Mouse (Mus musculus) naive thymus-derived CD4-positive, alpha-beta T cell, adult 2 months (primary cell): ENCODE data around the gene Dgkd.
A peak's percentile ranks its signal among the peaks of the same experiment; 100 is the strongest.

Source experiments
- DNase-seq: peaks from one replicate; pipeline ENCODE4 v3.0.0-alpha.2; 2011; ENCODE audit warnings: low read depth

Dgkd gene

DNA sequence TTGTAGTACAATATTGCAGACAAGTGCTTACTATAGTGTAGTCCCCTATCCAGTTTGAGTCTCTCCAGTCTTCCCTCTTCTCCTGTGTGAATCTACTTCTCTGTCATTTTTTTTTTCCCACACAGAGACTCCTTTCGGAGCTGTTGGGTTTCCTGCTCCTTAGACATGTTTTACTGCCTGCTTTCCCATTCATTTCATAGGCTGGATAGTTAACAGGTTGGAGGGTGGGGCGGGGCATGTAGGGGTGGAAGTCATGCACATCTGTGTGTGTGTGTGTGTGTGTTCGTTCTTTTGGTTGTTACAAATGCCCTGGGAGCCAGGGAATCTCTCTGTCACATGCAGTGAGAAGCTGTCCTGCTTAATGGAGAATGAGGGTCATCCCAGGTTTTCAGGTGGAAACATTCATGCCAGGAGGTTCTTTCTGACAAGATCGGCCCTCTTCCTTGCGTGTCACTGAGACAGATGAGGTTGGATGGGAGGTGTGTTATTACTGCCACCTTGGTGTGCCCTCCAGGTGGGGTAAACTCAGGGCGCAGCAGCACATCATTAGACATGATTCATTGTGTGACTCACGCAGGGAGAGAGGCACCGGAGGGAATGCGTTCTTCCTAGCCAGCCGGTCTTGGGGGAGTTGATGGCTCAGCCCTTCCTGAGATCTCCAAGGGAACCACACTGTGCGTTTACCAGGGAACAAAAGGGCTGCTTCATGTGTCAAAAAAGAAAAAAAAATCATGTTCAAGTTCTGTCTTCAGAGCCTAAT lies 4.7 kb upstream of the Dgkd start:
- peak; percentile 18 for DNase-seq

DNA sequence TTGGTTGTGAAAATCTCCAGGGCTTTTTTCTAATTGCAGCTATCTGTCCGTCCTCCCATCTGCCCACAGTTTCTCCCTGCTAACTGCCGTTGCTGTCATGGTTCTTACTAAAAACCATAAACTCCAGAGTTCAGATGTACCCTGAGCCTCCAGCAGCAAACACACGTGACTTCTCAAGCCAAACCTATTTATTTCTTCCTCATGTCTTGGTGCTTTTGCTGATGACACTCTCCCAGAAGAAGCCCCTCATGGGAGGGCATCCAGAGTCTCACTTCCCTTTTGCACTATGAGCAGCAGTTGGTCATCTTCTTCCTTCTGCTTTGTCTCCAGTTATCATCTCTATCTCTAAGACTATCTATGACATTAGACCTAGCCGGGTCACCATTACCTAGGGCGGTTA lies 3.8 kb upstream of the Dgkd start:
- DNase-seq = no peak

DNA sequence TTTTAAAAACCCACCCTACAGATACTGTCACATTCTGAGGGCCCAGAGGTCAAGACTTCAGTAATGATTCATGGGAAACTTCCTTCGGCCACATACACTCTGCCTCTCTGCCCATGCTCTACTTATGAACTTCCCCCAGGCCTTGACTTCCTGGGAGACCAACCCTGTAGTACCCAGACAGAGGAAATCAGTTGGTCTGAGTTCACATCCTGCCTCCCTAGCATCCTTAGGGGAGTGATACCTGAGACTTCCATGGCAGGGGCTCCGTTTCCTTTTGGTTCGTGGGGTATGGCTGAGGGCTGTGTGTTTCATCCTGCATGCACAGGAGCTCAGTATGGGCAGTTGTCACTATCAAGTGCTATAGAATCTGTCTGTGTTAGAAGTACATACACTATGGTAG lies 1.7 kb upstream of the Dgkd start:
- DNase-seq = no peak

DNA sequence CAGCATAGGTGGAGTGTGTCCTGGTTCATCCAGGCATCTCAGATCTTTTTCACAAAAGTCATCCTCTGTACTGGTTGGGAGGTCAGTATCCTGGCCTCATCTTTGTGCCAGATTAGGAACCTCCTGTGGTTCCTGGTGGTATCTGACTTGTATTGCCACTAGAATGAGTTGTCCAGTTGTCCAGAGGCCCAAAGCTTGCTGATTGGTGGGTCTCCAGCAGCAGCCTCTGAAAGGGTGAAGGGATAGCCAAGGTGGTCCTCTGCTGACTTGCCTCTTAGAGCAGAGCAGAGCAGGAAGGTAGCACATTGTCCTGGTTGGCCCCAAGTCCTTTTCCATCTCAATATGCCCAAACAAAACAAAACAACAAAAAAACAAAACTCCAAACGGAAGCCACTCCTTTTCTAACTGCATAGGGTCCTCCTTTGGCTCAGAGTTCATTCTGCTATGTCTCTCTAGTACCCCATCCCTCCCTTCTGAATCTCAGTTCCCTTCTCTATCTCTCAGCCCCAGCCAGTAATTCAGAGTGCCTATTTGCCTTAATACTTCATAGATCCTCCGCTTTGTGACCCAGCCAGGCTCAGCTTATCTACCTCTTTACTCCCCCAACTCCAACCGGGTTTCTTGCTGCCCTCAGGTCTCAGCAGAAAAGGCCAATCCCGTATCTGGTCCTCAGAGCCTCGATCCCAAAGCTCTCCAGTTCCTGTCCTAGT lies 851 bp upstream of the Dgkd start:
- DNase-seq = no peak

DNA sequence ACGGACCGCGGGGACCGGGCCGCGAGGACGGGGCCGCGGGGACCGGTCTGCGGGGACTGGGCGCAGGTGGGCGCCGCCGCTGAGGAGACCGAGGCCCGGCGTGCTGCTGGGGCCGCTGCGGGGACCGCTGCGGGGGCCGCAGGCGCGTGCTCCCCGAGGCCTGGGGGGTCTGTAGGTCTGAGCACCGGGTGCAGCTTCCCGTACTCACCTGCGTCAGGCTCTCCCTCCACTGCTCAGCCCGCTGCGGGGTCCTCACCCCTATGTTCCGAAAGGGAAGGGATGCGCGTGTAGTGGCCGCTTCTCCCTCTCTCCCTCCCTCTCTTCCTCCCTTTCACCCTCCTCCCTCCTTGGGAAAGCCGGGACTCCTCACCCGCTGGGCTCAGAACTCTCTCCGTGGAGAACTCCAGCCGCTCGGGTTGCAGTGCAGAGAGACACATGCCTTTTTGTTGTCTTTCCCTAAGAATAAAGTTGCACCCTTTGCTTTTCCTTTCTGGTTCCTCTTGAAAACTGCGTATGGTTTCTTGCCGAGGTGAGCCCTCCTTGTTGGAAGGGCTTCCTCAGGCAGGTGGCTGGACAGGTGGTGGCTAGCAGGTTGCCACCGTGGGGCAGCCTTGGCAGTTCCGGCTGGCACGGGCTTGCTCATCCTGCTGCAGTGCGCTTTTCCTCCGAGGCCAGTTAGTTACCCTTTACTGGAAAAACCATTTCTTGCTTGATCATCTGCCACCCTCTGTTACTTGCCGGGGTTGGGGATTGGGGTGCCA lies 694 bp downstream of the Dgkd start:
- peak; percentile 61 for DNase-seq

DNA sequence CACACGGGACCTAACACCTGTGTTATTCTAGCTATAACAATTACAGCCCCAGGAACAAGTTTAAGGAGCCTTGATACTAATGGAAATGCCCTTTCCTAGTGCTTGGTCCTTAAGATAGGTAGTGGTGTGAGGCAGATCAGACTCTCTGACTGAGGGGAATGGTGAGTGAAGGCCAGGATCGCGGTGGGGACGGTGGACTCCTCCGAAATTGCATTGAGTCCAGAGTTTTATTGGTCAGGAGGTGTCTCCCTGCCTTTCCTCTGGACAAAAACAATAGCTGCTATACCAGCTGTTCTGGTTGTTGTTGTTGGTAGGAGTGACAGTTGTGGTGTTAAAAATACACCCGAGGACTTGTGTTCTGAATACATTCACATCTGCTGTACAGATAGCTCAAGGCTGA lies 1.3 kb downstream of the Dgkd start:
- DNase-seq = no peak

DNA sequence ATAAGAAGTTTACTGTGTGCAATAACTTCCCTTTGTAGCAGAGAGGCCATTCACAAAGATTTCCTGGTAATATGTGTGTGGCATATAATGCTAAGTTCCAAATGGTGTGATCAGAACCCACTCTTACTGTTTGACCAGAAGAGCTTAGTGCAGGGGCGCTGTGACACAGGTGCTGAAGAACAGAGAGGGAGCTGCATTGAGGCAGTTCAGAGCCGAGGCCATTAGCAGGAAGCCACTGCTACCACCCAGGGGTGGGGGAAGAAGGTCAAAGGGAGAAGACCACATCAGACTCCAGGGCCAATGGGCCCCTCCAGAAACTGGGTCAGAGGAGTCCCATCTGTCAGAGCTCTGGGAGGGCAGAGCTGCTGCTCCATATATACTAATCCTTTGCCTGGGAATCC lies 1.8 kb downstream of the Dgkd start:
- peak; percentile 56 for DNase-seq

DNA sequence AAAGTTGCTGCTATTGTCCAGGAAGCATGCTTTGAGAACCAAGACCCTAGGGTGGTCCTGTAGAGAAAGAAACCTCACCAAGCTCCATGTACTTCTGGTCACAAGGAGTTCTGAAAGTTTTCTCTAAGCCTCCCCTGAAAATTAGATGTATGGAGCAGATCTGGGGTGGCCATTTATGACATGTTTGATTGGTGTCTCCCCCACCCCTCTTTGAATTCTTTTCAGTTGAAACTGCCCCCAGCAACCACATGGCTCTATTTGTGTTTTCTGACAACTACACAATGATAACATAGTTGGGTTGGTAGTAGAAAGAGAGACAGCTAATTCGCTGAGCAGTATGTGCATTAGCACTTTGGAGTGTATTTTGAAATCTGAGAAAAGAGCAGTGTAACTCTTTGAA lies 2.4 kb downstream of the Dgkd start:
- DNase-seq = peak; percentile 13

DNA sequence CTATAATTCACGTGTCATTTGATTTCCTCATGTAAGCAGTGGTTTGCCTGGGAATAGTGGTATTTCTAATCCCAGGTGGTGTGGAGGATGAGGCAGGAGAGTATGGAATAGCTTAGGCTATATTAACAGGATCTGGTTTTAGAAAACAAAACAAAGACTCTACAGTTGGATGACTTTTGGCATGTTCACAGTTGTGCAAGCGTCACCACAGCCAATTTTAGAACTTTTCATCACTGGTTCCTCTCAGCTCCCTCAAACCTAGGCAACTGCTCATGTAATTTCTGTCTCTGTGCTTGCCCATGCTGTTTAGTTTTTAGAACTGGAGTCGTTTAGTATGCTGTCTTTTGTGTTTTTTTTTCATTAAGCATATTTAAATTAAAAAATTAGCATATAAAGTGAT lies 3.7 kb downstream of the Dgkd start:
- DNase-seq = peak; percentile 30

DNA sequence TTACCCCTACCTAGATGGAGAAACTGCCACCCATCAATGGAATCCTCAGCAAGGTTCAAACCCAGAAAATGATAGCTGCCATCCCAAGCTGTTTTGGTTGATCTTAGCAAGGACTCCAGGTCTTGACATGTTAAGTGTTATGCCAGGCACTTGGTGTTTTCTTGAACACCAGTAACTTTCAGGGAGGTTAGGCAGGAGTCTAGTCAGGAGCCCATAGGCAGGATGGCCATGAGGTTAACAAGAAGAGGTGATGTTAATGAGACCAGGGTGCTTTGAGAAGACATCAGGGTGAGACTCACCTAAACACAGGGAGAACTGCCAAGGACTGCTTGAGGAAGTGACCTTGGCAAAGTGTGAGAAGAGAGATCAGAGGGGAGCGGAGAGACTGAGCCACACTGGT lies 4.9 kb downstream of the Dgkd start:
- DNase-seq = peak; percentile 37

DNA sequence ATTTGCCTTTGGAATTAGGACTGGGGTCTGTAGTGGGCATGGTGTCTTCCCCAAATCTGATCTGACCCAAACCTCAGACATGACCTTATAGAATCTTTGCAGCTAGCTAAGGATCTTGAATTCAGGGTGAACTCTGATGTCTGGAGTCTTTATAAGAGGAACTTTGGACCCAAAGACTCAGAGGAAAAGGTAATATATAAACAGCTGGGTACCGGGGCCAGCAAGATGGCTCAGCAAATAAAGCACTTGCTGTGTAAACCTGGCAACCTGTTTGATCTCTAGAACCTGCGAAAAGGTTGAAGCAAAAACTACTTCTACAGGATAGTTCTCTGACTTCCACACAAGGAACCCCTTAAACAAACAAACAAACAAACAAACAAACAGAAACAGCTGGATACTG lies 5.4 kb downstream of the Dgkd start:
- DNase-seq = no peak

DNA sequence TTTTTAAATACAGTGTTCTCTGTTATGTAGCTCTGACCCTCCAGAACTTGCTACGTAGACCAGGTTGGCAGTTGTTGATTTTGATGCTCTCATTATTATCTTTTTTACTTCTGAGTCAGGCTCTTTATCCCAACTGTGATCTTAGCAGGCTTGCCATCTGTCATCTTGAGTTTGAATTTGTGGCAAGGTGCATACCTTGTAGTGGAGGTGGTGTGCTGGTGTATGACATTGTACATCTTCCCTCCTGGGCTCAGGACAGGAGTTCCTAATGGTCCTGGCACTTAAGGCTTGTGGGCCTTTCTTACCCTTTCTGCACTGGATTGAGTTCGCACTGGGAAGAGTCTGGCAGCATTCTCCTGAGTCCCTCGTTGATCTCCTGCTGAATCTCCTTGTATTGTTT lies 10.5 kb downstream of the Dgkd start:
- no peak for DNase-seq

DNA sequence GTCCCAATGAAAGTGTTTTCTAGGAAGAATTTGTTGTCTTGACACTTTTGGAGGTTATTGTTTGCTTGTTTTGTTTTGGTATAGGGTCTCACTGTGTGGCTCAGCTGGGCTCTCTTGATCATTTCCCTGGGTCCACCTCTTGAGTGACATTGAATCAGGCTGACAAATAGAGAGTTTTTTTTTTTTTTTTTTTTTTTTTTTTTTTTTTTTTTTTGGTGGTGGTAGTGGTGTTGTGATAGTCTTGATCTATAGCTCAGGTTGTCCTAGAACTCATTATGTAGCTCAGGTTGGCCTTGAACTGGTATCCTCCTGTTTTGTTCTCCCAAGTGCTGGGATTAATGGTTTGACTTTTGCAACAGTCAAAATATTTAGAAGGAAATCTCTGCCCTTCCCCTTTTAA lies 11.8 kb downstream of the Dgkd start:
- no peak for DNase-seq

DNA sequence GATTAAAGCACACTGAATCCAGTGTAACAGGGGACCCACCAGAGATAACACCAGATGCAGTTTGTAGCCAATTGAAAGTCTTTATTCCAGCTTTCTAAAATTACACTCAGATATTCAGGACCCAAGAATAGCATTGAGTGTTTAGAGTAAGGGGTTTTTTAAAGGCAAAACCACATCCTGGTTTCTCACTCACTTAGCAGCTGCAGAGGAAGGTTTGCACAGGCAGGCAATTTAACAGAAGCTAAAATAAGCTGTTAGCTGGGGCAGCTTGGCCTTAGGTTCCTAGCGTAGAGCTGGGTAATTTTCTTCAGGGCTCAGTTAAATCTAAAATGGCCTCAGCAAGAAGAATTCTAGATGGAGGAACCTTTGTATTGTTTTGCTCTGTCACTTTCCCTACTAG lies 13.6 kb downstream of the Dgkd start:
- DNase-seq = peak; percentile 70

DNA sequence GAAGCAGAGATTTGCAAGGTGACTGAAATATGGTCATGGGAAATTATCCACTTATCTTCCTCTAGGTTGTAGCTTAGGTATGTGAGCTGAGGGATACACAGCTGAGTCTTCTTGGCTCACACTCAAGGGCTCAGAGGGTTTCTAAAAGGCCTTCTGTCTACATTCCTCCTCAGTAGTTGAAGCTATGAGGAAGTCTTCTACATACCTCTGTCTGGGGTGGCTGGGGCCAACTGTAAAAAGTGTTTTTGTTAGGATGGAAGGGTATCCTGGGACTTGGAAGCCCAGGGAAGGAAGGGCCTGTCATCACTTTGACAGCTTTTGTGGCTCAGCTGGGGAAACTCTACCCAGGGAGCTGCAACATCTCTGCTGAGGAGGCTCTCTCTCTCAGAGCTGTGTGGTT lies 18.5 kb downstream of the Dgkd start:
- DNase-seq = no peak

DNA sequence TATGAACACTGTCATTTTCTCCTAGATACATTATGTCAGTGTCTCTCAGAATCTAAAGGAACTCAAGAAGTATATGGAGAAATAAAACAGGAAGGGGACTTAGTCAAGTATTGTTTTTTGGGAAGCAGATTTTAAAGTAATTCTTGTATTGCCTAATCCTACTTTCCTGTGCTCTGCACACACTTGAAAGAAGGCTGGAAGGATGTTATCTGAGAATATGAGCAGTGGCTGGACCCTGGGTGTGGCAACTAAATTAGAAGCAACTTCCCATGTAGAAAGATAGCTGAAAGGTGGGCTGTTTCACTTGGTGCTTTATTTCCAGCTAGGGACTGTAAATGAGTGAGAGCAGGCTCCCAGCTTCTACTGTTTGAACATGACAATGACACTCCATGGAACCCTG lies 20.0 kb downstream of the Dgkd start:
- DNase-seq = no peak

DNA sequence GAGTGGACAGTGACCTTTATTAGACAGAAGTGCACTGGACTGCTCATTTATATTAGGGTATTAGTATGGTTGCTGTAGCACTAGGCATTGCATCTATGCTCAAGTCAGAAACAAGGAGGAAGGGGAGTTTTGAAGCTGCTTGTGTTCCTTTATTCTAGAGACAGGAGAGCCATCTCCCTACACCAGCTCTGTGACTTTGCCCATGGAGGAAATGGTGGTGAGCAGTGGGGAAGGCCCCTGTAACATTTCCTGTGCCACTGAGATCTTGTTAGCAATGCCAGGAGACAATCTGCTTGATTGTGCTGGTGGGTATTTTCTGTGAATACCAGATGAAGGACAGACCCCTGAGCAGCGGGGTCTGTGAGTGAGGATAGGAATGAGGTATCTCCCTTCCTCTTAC lies 23.0 kb downstream of the Dgkd start:
- peak; percentile 73 for DNase-seq

DNA sequence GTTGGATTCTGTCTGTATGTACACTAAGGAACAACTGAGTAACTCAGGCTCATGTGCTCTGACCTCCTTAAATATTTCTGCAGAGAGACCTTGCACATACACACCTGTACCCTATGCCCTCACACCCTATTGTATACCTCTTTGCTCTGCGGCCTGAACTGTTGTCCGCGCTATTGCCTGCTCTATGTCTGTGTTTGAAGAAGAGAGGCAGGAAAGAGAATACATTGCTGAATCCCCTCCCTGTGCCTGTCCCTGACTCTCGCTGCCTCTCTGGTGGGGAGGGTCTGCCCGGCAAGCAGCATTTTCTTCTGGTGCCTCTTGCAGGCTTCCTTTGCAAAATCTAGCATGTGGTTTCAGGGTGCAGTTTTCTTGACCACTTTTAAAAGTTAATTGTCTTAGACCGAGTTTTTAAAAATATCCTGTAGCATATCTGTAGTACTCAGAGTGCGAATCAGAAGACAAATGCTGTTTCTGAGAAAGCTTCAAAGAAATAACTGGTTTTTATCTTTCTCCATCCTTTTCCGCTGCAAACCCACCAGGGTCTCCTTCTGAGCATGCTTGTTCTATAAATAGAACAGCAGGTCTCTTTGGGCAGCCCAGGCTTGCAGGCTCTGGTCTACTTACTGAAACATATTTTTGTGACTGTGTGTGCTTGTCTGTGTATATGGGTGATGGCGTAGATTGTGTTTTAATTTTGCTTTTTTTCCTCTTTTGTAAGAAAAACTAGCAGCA lies 24.6 kb downstream of the Dgkd start:
- peak; percentile 47 for DNase-seq

DNA sequence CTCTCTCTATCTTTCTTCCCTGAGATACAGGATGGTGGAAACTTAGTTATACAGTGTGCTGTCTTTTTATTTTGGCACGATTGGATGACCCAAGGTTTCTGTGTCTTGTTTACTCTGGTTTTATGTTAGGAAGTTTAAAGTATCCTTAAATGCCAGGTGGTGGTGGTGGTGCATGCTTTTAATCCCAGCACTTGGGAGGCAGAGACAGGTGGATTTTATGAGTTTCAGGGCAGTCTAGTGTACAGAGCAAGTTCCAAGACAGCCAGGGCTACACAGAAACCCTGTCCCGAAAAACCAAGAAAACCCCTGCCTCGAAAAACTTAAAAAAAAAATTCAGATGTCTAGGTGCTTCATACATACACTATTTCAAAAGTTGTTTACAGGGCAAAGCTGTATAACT lies 25.9 kb downstream of the Dgkd start:
- DNase-seq = no peak

DNA sequence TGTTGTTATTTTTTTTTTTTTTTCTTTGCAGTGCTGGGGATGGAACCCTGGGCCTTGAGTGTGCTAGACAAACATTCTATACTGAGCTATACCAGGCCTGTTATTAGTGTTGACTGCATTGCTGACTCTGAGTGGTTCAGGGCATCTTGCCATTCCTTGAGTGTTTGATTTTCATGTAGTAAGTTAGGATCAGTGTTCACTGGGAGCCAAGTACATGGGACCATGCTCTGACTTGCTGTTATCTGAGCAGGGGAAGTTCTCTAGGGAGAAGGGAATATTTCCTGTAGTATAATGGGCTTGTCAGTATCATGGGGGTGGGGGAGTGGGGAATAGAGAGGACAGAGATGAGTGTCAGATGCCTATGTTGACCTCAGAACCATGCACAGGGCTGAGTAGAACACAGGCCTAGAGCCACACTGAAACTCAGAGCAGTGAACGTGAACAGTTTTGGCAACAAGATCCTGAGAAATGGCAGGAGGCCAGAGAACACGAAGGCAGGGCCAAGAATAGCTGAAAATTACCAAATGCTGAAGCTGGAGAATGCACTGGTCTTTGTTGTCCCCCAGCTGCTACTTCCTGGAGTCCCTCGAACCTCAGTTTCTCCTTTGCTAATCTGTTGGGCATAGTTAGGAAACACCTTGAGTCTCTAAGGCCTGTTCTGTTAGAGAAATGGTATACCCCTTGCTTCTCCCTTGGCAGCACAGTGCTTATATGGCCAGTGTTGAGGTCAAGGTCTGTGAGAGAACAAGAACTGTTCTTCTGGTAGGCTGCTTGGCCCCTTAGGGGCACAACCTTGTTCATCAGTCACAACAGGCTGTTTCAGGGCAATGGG lies 26.6 kb downstream of the Dgkd start:
- DNase-seq = no peak

DNA sequence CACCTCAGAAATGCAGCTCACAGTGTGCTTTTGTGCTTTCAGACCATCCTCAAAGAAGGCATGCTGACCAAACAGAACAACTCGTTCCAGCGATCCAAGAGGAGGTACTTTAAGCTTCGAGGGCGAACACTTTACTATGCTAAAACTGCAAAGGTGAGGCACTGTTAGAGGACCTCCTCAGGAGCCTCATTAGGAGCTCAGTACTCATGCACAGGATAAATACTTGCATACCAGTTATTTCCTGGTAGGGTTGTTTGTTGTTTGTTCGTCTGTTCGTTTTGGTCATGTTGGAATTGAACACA lies 27.2 kb downstream of the Dgkd start:
- no peak for DNase-seq

DNA sequence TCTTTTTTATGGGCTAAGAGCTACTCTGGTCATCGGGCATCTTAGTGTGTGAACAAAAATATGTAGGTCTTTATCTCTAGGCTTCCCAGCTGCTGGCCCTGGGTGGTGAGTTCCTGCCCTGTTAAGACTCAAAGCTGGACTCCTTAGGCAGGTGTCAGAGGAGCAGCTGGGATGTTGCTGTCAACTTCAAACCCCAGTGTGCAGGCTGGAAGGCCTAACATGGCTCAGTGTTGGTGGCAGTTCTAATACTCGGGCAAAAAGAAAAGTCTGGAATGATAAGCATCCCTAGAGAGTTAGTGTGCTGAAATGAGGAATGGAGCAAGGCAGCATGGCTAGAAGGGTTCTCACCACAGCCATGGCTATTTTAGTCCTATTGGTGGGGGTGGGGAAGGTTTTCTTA lies 27.8 kb downstream of the Dgkd start:
- no peak for DNase-seq
